Mouse (Mus musculus): ENCODE measurements around the gene Zfp112. TPM values are rescaled to one million over a fixed set of nuclear protein-coding genes. Genes with fewer than 3 reads are reported as not detected.

Gene Zfp112
- polyA plus RNA-seq, 1 experiment from 2014 or later = 10.2 TPM

DNA sequence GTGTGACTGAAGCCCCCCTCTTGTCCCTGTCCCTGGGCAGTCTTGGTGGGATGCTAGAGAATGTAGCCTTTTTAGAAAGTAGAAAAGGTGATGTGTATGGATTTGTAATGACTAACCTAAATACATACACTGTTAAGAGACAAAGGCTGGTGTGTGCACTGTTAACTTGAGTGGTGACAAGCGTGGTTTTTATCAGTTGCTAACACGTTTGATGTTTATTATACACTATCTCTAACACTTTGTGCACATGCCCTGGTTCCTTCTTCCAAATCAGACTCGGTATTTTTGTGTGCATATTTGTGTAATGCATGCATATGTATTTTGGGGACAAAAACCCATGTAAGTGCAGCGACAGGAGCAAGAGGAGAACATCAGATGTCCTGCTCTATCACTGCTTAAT, 4.5 kb downstream of the Zfp112 start:
- Histone ChIP-seq H3K4me2 (no peak overlapping the region), H3K9ac (no peak overlapping the region), H3K36me3 (peaks cover 4% of the 10 kb centered on the region; the same call in 1 of the 2 replicates), H3K27ac (no peak overlapping the region), H3K4me1 (replicated peaks) (peaks cover 8% of the 10 kb centered on the region), H3K27me3 (no peaks in the 10 kb centered on the region), H3K4me3 (no peak overlapping the region), H3K9me3 (no peaks in the 10 kb centered on the region)
- ATAC-seq (ENCODE audit: low FRiP score) = no peak
- WGBS = 92% methylated on average over 4 of the region's 4 CpGs

DNA sequence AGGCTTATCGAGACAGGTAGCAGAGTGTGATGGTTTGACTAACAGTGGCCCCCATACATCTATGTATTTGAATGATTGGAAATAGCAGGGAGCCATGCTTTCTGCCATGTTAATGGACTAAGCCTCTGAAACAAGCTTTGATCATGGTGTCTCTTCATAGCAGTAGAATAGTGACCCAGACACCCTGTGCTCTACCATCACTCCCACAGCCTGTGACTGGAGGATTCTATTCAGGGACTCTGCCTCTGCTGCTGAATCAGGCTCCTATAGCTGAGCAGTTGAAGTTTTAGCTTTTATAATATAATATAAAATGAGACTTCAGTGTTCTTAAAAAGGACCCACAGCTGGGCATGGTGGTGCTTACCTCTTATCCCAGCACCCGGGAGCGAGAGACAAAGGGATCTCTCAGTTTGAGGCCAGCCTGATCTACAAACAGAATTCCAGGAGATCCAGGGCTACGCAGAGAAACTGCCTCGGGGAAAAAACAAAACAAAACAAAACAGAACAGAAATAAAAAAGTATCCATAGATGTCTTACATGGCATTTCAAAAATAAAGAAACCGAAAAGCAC, 21.4 kb downstream of the Zfp112 start:
- H3K27ac ChIP-seq = peak overlapping the region; percentile 73
- H3K36me3 ChIP-seq = peaks cover 27% of the 10 kb centered on the region
- peak overlapping the region; percentile 86 for H3K9ac ChIP-seq
- 19% methylated on average over 6 of the region's 6 CpGs for WGBS
- no peaks in the 10 kb centered on the region for H3K9me3 ChIP-seq
- H3K27me3 ChIP-seq = no peaks in the 10 kb centered on the region
- peak; percentile 77 for ATAC-seq (ENCODE audit: low FRiP score)
- peak overlapping the region; percentile 73 for H3K4me2 ChIP-seq
- H3K4me1 ChIP-seq (replicated peaks) = peaks cover 27% of the 10 kb centered on the region
- peak overlapping the region; percentile 73 for H3K4me3 ChIP-seq

DNA sequence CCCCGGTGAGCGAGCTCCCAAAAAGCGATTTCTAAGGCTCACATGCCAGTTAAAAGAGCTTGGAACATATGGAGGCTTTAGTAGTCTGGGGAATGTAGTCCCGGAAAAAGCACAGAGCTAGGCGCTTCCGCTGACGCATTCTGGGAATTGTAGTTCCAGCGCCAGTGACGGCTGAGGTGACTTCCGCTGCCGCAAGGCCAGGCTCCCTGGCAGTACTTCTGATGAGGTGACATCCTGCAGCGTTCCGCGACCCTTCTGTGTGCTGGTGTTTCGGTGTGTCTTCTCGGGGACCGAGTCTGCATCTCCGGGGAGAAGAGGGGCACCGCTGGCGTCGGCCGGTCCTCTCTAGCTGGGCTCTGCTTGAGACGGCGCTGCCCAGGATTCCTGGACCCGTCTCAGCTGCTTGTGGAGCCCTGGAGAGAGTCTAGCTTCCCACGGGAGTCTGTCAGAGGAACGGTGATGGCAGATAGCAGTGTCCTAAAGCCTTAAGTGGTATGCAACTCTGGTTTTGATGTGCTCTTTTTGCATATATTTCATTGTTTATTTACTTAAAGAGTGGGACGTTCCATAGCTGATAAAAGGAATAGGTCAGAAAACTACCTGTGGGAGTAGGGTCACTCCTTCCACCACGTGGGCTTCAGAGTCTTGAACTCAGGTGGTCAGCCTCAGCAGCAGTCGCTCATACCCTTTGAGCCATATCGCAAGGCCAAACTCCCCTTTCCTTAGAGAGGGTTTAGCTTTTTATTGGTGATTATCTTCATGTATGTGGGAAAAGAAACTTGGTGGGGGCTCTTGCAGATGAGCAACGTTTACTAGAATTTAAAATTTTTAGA, 22.1 kb downstream of the Zfp112 start, which contains the start of gene Zfp235:
Gene Zfp235, plus strand, starts transcription at position 174 of the 833 bp plus-strand sequence.
- H3K4me2 ChIP-seq = peak within 1 kb of the TSS; percentile 73
- peaks cover 27% of the 10 kb centered on the region for H3K4me1 ChIP-seq (replicated peaks)
- peaks cover 34% of the 10 kb centered on the region for H3K36me3 ChIP-seq
- whole genome bisulfite sequencing = 3% methylated on average over 32 of the region's 32 CpGs
- H3K4me3 ChIP-seq = peak within 1 kb of the TSS; percentile 73
- ATAC-seq (ENCODE audit: low FRiP score) = peak; percentile 93
- H3K27me3 ChIP-seq = no peaks in the 10 kb centered on the region
- peak within 1 kb of the TSS; percentile 75 for H3K27ac ChIP-seq
- H3K9me3 ChIP-seq = no peaks in the 10 kb centered on the region
- peak within 1 kb of the TSS; percentile 86 for H3K9ac ChIP-seq

DNA sequence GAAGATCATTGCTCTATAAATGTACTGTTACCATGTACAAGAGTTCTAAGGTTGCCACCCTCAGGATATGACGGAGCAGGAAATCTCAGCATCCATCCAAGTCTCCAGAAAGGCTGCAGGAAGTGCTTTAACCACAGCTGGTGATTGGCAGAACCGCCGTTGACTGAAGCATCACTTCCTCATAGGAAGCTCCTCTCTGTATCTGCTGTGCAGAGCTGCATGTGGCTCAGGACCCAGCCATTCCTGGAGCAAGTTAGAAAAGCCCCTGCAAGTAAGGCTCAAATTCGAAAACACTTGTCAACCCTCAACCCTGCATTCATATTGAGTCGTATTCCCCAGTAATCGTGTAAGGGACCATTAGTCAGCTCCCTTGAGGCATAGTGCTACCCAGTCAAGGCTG, 30.5 kb downstream of the Zfp112 start:
- 95% methylated on average over 6 of the region's 6 CpGs for WGBS
- no peak overlapping the region for H3K9ac ChIP-seq
- H3K4me3 ChIP-seq = no peak overlapping the region
- no peaks in the 10 kb centered on the region for H3K27me3 ChIP-seq
- H3K4me1 ChIP-seq (replicated peaks) = no peaks in the 10 kb centered on the region
- peaks cover 57% of the 10 kb centered on the region for H3K36me3 ChIP-seq
- no peak overlapping the region for H3K4me2 ChIP-seq
- no peak overlapping the region for H3K27ac ChIP-seq
- no peak for ATAC-seq (ENCODE audit: low FRiP score)
- peaks cover 10% of the 10 kb centered on the region for H3K9me3 ChIP-seq

DNA sequence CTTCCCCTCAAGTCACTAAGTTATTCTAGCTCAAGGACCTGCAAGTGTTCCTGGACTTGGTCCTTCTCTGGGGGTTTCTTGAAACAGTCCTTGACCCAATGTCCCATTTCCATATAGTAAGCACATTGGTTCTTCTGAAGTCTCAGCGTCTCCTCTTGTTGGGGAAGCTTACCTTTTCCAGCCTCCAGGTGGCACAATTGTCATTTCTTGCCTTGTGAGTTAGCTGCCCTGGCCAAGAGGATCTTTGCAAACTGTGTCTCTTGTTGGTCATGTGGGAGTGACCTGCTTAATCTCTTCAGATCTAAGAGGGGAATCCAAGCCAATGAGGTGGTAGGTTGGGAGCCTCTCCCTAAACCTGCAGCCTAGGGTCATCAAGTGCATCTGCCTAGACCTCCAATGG, 41.2 kb downstream of the Zfp112 start:
- no peak overlapping the region for H3K27ac ChIP-seq
- H3K4me2 ChIP-seq = no peak overlapping the region
- WGBS = 7% methylated on average over 1 of the region's 1 CpGs
- H3K4me1 ChIP-seq (replicated peaks) = no peaks in the 10 kb centered on the region
- no peaks in the 10 kb centered on the region for H3K36me3 ChIP-seq
- H3K27me3 ChIP-seq = no peaks in the 10 kb centered on the region
- no peaks in the 10 kb centered on the region for H3K9me3 ChIP-seq
- no peak overlapping the region for H3K9ac ChIP-seq
- no peak for ATAC-seq (ENCODE audit: low FRiP score)
- H3K4me3 ChIP-seq = no peak overlapping the region

DNA sequence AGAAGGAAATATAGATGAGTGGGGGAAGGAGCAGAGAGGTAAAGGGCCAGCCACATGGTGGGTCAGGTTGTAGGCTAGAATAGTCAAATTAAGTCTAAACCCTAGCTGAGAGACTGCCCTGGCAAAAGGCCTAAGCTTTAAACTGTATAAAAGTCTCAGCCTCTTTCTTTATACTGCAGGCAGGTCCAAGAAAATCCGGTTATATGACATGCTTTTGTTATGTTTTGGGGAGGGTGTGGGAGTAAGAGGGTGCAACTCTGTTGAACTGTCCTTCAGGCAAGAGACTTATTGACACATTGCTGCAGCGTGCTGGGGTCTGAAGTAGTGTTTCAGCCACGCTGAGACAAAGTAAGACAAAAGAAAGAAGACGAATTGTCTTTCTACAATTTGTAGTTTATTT, 60.1 kb downstream of the Zfp112 start:
- Histone ChIP-seq H3K4me3 (no peak overlapping the region), H3K9me3 (no peaks in the 10 kb centered on the region), H3K27me3 (no peaks in the 10 kb centered on the region), H3K9ac (no peak overlapping the region), H3K4me2 (no peak overlapping the region), H3K36me3 (no peaks in the 10 kb centered on the region), H3K27ac (no peak overlapping the region), H3K4me1 (replicated peaks) (peaks cover 7% of the 10 kb centered on the region)
- WGBS = 66% methylated on average over 4 of the region's 4 CpGs
- no peak for ATAC-seq (ENCODE audit: low FRiP score)

DNA sequence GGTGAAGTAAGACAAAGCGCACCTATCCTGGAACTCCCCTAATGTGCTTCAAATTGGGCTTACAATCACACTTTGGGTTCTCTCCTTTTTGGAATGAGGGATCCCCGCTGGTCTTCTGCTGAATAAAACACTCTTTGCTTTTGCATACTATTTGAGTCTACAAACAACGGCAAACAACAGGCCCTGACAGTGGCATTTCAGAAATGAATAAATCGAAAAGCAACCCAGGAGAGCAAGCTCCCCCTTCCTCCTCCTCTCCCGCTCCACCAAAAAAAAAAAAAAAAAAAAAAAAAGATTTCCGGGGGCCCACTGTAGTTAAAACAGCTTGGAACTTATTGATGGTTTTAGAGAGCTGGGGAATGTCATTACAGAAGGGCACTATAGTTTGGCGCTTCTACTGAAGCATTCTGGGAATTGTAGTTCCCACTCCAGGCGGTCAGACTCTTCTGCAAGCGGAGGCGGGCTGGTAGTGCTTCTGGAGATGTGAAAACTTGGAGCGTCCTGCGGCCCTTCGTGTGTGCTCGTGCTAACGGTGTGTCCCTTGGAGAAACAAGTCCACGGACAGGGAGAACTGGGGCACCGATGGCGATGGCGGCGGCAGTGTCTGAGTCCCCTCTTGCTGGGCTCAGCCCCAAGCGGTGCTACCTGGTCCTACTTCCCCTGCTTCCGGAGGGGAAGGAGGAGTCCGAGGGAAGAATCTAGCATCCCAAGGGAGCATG, 62.7 kb downstream of the Zfp112 start, which contains the start of gene Zfp114:
Gene Zfp114, plus strand, starts transcription at position 443 of the 719 bp plus-strand sequence.
- H3K9me3 ChIP-seq = no peaks in the 10 kb centered on the region
- peak within 1 kb of the TSS; percentile 58 for H3K4me3 ChIP-seq
- H3K27ac ChIP-seq = peak within 1 kb of the TSS; percentile 75
- H3K27me3 ChIP-seq = no peaks in the 10 kb centered on the region
- no peaks in the 10 kb centered on the region for H3K36me3 ChIP-seq
- 13% methylated on average over 23 of the region's 23 CpGs for WGBS
- H3K9ac ChIP-seq = peak within 1 kb of the TSS; percentile 75
- H3K4me1 ChIP-seq (replicated peaks) = peaks cover 7% of the 10 kb centered on the region
- peak; percentile 90 for ATAC-seq (ENCODE audit: low FRiP score)
- H3K4me2 ChIP-seq = peak within 1 kb of the TSS; percentile 54

DNA sequence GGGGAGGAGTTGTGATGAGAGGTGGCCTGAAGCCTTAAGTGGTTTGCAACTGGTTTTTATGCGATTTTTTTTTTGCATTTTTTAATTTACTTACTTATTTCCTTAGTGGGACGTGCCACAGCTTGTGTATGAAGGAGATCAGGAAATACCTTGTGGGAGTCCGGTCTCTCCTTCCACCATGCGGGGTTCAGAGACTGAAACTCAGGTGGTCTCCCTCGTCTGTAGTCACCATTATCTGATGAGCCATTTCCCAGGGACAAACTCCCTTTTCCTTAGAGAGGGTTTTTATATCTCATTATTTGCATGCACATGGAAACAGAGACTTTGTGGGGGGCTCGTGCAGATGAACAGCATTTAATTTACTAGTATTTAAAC, 63.2 kb downstream of the Zfp112 start:
- 58% methylated on average over 6 of the region's 6 CpGs for WGBS
- Histone ChIP-seq H3K4me3 (peak overlapping the region; percentile 58), H3K36me3 (no peaks in the 10 kb centered on the region), H3K27ac (no peak overlapping the region), H3K4me1 (replicated peaks) (peaks cover 7% of the 10 kb centered on the region), H3K9me3 (no peaks in the 10 kb centered on the region), H3K4me2 (peak overlapping the region; percentile 54), H3K9ac (peak overlapping the region; percentile 75; the same call in 1 of the 2 replicates), H3K27me3 (no peaks in the 10 kb centered on the region)
- 0 out of 2 replicates have a peak, but pooled peaks have one; percentile 34 for ATAC-seq (ENCODE audit: low FRiP score)

Other genes with a start within 250 kb of the Zfp112 start
- gene Vmn1r177, start 245.9 kb upstream of the Zfp112 start, polyA plus RNA-seq (2015; fragmentation: Nextera tagmentation; extraction: Ambion mirVana) = not detected in 2 replicates
- not detected in 2 replicates for gene Vmn1r178, start 220.3 kb upstream of the Zfp112 start, polyA plus RNA-seq (2015; fragmentation: Nextera tagmentation; extraction: Ambion mirVana)
- gene Vmn1r179, start 185.3 kb upstream of the Zfp112 start, polyA plus RNA-seq (2015; fragmentation: Nextera tagmentation; extraction: Ambion mirVana) = not detected in 2 replicates
- gene Vmn1r180, start 161.7 kb upstream of the Zfp112 start, polyA plus RNA-seq (2015; fragmentation: Nextera tagmentation; extraction: Ambion mirVana) = not detected in 2 replicates
- not detected in 2 replicates for gene Vmn1r181, start 137.7 kb upstream of the Zfp112 start, polyA plus RNA-seq (2015; fragmentation: Nextera tagmentation; extraction: Ambion mirVana)
- not detected in 2 replicates for gene V1rd19, start 110.6 kb upstream of the Zfp112 start, polyA plus RNA-seq (2015; fragmentation: Nextera tagmentation; extraction: Ambion mirVana)
- not detected in 2 replicates for gene Vmn1r183, start 59.1 kb upstream of the Zfp112 start, polyA plus RNA-seq (2015; fragmentation: Nextera tagmentation; extraction: Ambion mirVana)
- gene Zfp180, start 30.4 kb upstream of the Zfp112 start, polyA plus RNA-seq (2015; fragmentation: Nextera tagmentation; extraction: Ambion mirVana) = 31.9 and 32.1 TPM in 2 replicates
- gene Zfp235, start 21.9 kb downstream of the Zfp112 start, polyA plus RNA-seq (2015; fragmentation: Nextera tagmentation; extraction: Ambion mirVana) = 20.0 and 20.8 TPM in 2 replicates
- 5.0 and 5.9 TPM in 2 replicates for gene Zfp114, start 62.7 kb downstream of the Zfp112 start, polyA plus RNA-seq (2015; fragmentation: Nextera tagmentation; extraction: Ambion mirVana)
- 5.3 and 5.5 TPM in 2 replicates for gene Zfp111, start 99.1 kb downstream of the Zfp112 start, polyA plus RNA-seq (2015; fragmentation: Nextera tagmentation; extraction: Ambion mirVana)
- gene Zfp109, start 125.2 kb downstream of the Zfp112 start, polyA plus RNA-seq (2015; fragmentation: Nextera tagmentation; extraction: Ambion mirVana) = 3.8 and 3.9 TPM in 2 replicates
- 4.3 and 5.8 TPM in 2 replicates for gene Zfp108, start 142.5 kb downstream of the Zfp112 start, polyA plus RNA-seq (2015; fragmentation: Nextera tagmentation; extraction: Ambion mirVana)
- 6.9 and 8.4 TPM in 2 replicates for gene Zfp93, start 158.1 kb downstream of the Zfp112 start, polyA plus RNA-seq (2015; fragmentation: Nextera tagmentation; extraction: Ambion mirVana)
- 44.1 and 50.3 TPM in 2 replicates for gene Zfp61, start 188.9 kb downstream of the Zfp112 start, polyA plus RNA-seq (2015; fragmentation: Nextera tagmentation; extraction: Ambion mirVana)
- 18.5 and 20.7 TPM in 2 replicates for gene Zfp94, start 204.4 kb downstream of the Zfp112 start, polyA plus RNA-seq (2015; fragmentation: Nextera tagmentation; extraction: Ambion mirVana)
- 0.19 TPM in 1 of 2 replicates, not detected in the other for gene Tescl, start 221.6 kb downstream of the Zfp112 start, polyA plus RNA-seq (2015; fragmentation: Nextera tagmentation; extraction: Ambion mirVana)
- not detected in 2 replicates for gene Lypd5, start 236.9 kb downstream of the Zfp112 start, polyA plus RNA-seq (2015; fragmentation: Nextera tagmentation; extraction: Ambion mirVana)

Measured in hindbrain, embryonic 13.5 days (tissue).